Comparison of ENCODE assay signal across 28 mouse cellular contexts in genomic region chr5:124258026-124258425, GRCm38 (mm10).
"Had no signal": no experiment of that assay in that cellular context is flagged by ENCODE, and none has a peak within 500 bp of the region (broad histone marks: within the 10 kb centered on the region; RNA-seq: fewer than 3 reads in every experiment).

No protein-coding gene starts in this region.

- H3K9ac ChIP-seq: embryonic facial prominence, embryonic 12.5 days; embryonic facial prominence, embryonic 13.5 days; embryonic facial prominence, embryonic 15.5 days; forebrain, embryonic 12.5 days; forebrain, embryonic 13.5 days; forebrain, embryonic 15.5 days; forebrain, postnatal 0 days had no signal

- H3K4me1 ChIP-seq: embryonic facial prominence, embryonic 10.5 days; embryonic facial prominence, embryonic 12.5 days; embryonic facial prominence, embryonic 13.5 days; embryonic facial prominence, embryonic 15.5 days; forebrain, embryonic 10.5 days; forebrain, embryonic 12.5 days; forebrain, embryonic 13.5 days; forebrain, embryonic 15.5 days had no signal

- ATAC-seq: forebrain, embryonic 13.5 days; forebrain, embryonic 14.5 days; forebrain, embryonic 15.5 days; forebrain, embryonic 16.5 days; forebrain, postnatal 0 days had no signal

- H3K4me2 ChIP-seq: embryonic facial prominence, embryonic 12.5 days; embryonic facial prominence, embryonic 13.5 days; embryonic facial prominence, embryonic 15.5 days; forebrain, embryonic 12.5 days; forebrain, embryonic 13.5 days; forebrain, embryonic 15.5 days had no signal

- H3K27ac ChIP-seq: embryonic facial prominence, embryonic 10.5 days; embryonic facial prominence, embryonic 12.5 days; embryonic facial prominence, embryonic 13.5 days; embryonic facial prominence, embryonic 15.5 days; forebrain, embryonic 10.5 days; forebrain, embryonic 12.5 days; forebrain, embryonic 13.5 days; forebrain, embryonic 15.5 days; gastrocnemius, adult 2 months had no signal

- H3K9me3 ChIP-seq: embryonic facial prominence, embryonic 10.5 days; embryonic facial prominence, embryonic 12.5 days; embryonic facial prominence, embryonic 13.5 days; embryonic facial prominence, embryonic 15.5 days; forebrain, embryonic 10.5 days; forebrain, embryonic 12.5 days; forebrain, embryonic 13.5 days; forebrain, embryonic 15.5 days had no signal

- H3K4me3 ChIP-seq: embryonic facial prominence, embryonic 10.5 days; embryonic facial prominence, embryonic 12.5 days; embryonic facial prominence, embryonic 13.5 days; embryonic facial prominence, embryonic 15.5 days; erythroblast, embryonic 14.5 days; forebrain, embryonic 10.5 days; forebrain, embryonic 12.5 days; forebrain, embryonic 13.5 days; forebrain, embryonic 15.5 days; gastrocnemius, adult 2 months had no signal

- DNase-seq: cerebellum, adult 18-20 months; cerebellum, adult 2 months; cerebellum, adult 8-10 months; cerebellum, adult 9-10 months; cerebellum, adult 9-11 months; cerebellum, postnatal 10 days; cerebellum, postnatal 14 days; cerebellum, postnatal 25 days; cerebellum, postnatal 36 days; embryo, embryonic 11 days; forebrain, postnatal 0 days; gastrocnemius, adult 2 months; gastrocnemius, postnatal 10 days; gastrocnemius, postnatal 14 days; gastrocnemius, postnatal 25 days; gastrocnemius, postnatal 36 days; heart, adult 18-20 months had no signal

- H3K27me3 ChIP-seq: embryonic facial prominence, embryonic 12.5 days; embryonic facial prominence, embryonic 13.5 days; embryonic facial prominence, embryonic 15.5 days; forebrain, embryonic 12.5 days; forebrain, embryonic 13.5 days; forebrain, embryonic 15.5 days had no signal
